Comparison of ENCODE assay signal across 19 mouse cellular contexts in the genomic region with DNA sequence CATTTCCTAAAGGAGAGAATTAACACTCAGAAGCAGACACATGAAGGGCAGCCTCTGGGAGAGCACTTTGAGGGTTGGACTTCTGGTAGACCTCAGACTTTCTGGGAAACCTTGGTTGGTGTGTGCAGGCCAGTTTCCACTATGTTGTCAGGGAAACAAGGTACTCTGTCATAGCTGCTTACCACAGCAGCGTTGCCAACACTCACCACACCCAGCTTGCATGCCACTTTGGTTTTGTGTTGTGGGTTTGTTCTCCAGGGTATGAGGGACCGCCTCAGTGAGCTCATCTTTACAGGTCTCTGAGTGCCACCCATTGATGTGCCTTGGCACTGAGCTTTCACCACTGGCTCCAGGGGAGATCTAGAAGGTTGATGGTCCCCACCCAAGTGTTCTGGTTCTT.
DNase-seq lines count a peak whose midpoint lies in the region; ATAC-seq and TF ChIP-seq lines count a peak whose summit lies in the region.
"Had no signal": no experiment of that assay in that cellular context is flagged by ENCODE, and none has a peak within 500 bp of the region (broad histone marks: within the 10 kb centered on the region; RNA-seq: fewer than 3 reads in every experiment).

No protein-coding gene starts in this region.

- peak; percentile 2 for DNase-seq in spleen, adult 12 weeks (ENCODE audit: low spot score)
- DNase-seq in spleen, postnatal 4 days (ENCODE audit: low spot score in 2 of 2) = no peak
- peak; percentile 85 for DNase-seq in CD4-positive helper T cell, adult 2 months (ENCODE audit: low read depth, low spot score)
- no peak for DNase-seq in liver
- no peak for DNase-seq in gastrocnemius, adult 2 months
- DNase-seq: adrenal gland, postnatal 36 days; cerebellum, adult 9-10 months; gastrocnemius, postnatal 36 days; left cerebral cortex, postnatal 4 days; lung, embryonic 14.5 days; retina, postnatal 1 day had no signal

- no peak overlapping the region for H3K27ac ChIP-seq in gastrocnemius, adult 2 months
- H3K27ac ChIP-seq: forebrain, embryonic 12.5 days; hindbrain, embryonic 12.5 days; intestine, embryonic 15.5 days; kidney, embryonic 15.5 days; liver, embryonic 12.5 days; stomach, postnatal 0 days had no signal

- intact Hi-C loops in gastrocnemius, adult 2 months (cut with DNase I) = no loop called here

- H3K4me3 ChIP-seq in gastrocnemius, adult 2 months = no peak overlapping the region
- H3K4me3 ChIP-seq: forebrain, embryonic 12.5 days; hindbrain, embryonic 12.5 days; intestine, embryonic 15.5 days; kidney, embryonic 15.5 days; liver, embryonic 12.5 days had no signal

- TF ChIP-seq CTCF in gastrocnemius, adult 2 months (IDR thresholded peaks at IDR 0.05) = no peak

- 0 out of 2 replicates have a peak, but pooled peaks have one; percentile 47 for ATAC-seq in common myeloid progenitor, adult 5-6 weeks (replicated peaks; ENCODE audit: low read depth, poor library complexity, severe bottlenecking)
- peak; percentile 73 for ATAC-seq in neutrophil, adult 5-6 weeks (ENCODE audit: extremely low read depth, insufficient number of reproducible peaks, low FRiP score, poor library complexity, severe bottlenecking)
- ATAC-seq: intestine, embryonic 15.5 days; liver, embryonic 12.5 days had no signal

Comparison
In these comparisons a context has a peak if more than half of its experiments do, and no peak if none do; other contexts are left out.
1. DNase-seq: peak in spleen, adult 12 weeks (single experiment) and CD4-positive helper T cell, adult 2 months (single experiment); none in spleen, postnatal 4 days (0 of 2), liver (single experiment) and gastrocnemius, adult 2 months (single experiment).